Comparison of ENCODE assay signal across 13 mouse cellular contexts in the genomic region with DNA sequence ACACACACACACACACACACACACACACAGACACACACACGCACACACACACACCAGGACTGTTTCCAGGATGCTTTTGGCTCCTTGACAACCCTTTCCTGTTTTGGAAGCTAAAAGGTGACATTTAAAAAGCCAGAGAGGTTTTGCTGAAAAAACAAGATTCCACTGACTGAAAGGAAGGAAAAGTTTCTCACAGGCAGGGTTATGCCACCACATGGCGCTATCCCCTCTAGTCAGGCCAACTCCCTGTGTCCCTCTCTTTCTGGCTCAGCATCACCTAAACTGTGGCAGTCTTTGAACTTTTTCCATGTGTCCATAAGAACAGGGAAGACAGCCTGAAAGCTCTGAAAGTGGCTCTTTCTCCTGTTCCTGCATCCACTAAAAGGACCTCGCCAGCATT. TPM values are rescaled to one million over a fixed set of nuclear protein-coding genes. Genes with fewer than 3 reads are reported as not detected.
"Had no signal": no experiment of that assay in that cellular context is flagged by ENCODE, and none has a peak within 500 bp of the region (broad histone marks: within the 10 kb centered on the region; RNA-seq: fewer than 3 reads in every experiment).

No protein-coding gene starts in this region.

- H3K4me3 ChIP-seq: kidney, embryonic 15.5 days; left cerebral cortex, adult 2 months; limb, embryonic 10.5 days; liver, embryonic 15.5 days; midbrain, embryonic 13.5 days; stomach, embryonic 15.5 days had no signal

- ATAC-seq: lung, postnatal 0 days; midbrain, embryonic 13.5 days had no signal

- H3K27me3 ChIP-seq: kidney, embryonic 15.5 days; liver, embryonic 15.5 days; midbrain, embryonic 13.5 days; stomach, embryonic 15.5 days had no signal

- DNase-seq: lung, adult 2 months; lung, postnatal 36 days; right cerebral cortex, postnatal 14 days; thymus, postnatal 36 days had no signal

- H3K4me1 ChIP-seq: limb, embryonic 10.5 days; liver, embryonic 15.5 days; midbrain, embryonic 13.5 days; stomach, embryonic 15.5 days had no signal

- H3K9ac ChIP-seq: kidney, embryonic 15.5 days; liver, embryonic 15.5 days; midbrain, embryonic 13.5 days; stomach, embryonic 15.5 days had no signal

- H3K9me3 ChIP-seq: kidney, embryonic 15.5 days; limb, embryonic 10.5 days; liver, embryonic 15.5 days; midbrain, embryonic 13.5 days; stomach, embryonic 15.5 days had no signal

- H3K36me3 ChIP-seq: liver, embryonic 15.5 days; stomach, embryonic 15.5 days had no signal

- H3K4me2 ChIP-seq: kidney, embryonic 15.5 days; liver, embryonic 11.5 days; liver, embryonic 15.5 days; midbrain, embryonic 13.5 days; stomach, embryonic 15.5 days had no signal

- H3K27ac ChIP-seq: kidney, embryonic 15.5 days; left cerebral cortex, adult 2 months; limb, embryonic 10.5 days; liver, embryonic 15.5 days; midbrain, embryonic 13.5 days; stomach, embryonic 15.5 days had no signal

RNA-seq across cellular contexts. Expression of gene Mall, which starts 8.2 kb away (rescaled TPM):
- total RNA-seq: megakaryocyte progenitor cell, adult 5-6 weeks had no signal
